Mouse (Mus musculus) heart, embryonic 16.5 days (tissue): ENCODE measurements around the gene Nkd2. TPM values are rescaled to one million over a fixed set of nuclear protein-coding genes. Genes with fewer than 3 reads are reported as not detected.

Experiments
- ATAC-seq: fragments of 200-750 bp; cut with Nextera tagmentation; replicated peaks from 2 replicates; pipeline ENCODE4 v1.8.0; 2017; ENCODE audit warnings: moderate number of reproducible peaks; ENCODE audit not compliant: insufficient read depth, low FRiP score; ENCODE audit errors: extremely low read depth
- H3K27ac ChIP-seq: fragments of 300-500 bp; sonication (generic); 2 replicates; pipeline ENCODE4 v1.5.1; 2014; ENCODE audit warnings: mild to moderate bottlenecking, low read length, control low read depth, moderate library complexity
- H3K27me3 ChIP-seq: fragments of 300-500 bp; sonication (generic); 2 replicates; pipeline ENCODE4 v1.6.1; 2014; ENCODE audit warnings: low read length, mixed read lengths; ENCODE audit not compliant: control insufficient read depth, insufficient read depth
- H3K36me3 ChIP-seq: fragments of 300-500 bp; sonication (generic); 2 replicates; pipeline ENCODE4 v1.6.1; 2014; ENCODE audit not compliant: control insufficient read depth, insufficient read depth
- H3K4me1 ChIP-seq: fragments of 300-500 bp; sonication (generic); 2 replicates; pipeline ENCODE4 v1.6.1; 2014; ENCODE audit warnings: low read length, mixed read lengths; ENCODE audit not compliant: control insufficient read depth, insufficient read depth
- H3K4me2 ChIP-seq: fragments of 300-500 bp; sonication (generic); 2 replicates; pipeline ENCODE4 v1.6.1; 2014; ENCODE audit warnings: low read depth, mild to moderate bottlenecking, control low read depth, low read length
- H3K4me3 ChIP-seq: fragments of 300-500 bp; sonication (generic); 2 replicates; pipeline ENCODE4 v1.5.1; 2014; ENCODE audit warnings: mild to moderate bottlenecking, control low read depth, low read length
- H3K9ac ChIP-seq: fragments of 300-500 bp; sonication (generic); 2 replicates; pipeline ENCODE4 v1.6.1; 2014; ENCODE audit warnings: low read length, control low read depth
- H3K9me3 ChIP-seq: fragments of 300-500 bp; sonication (generic); replicated peaks from 2 replicates; pipeline ENCODE4 v1.6.1; 2016; ENCODE audit warnings: low read length; ENCODE audit not compliant: control insufficient read depth
- WGBS: fragments of 180-500 bp; shearing (Covaris S2); extraction: QIAGEN DNeasy Blood & Tissue Kit; methylation state at CpG from one replicate; pipeline ENCODE4 v1.1.7; 2014; 5-methylcytosine and 5-hydroxymethylcytosine counted together
- polyA plus RNA-seq: library from polyadenylated mRNA; unstranded; fragments of >200 nt; fragmentation: Nextera tagmentation; extraction: Ambion mirVana; gene quantifications from 2 replicates; pipeline ENCODE4 v1.2.1, GENCODE M21; 2015

The Nkd2 gene
- polyA plus RNA-seq, 1 experiment from 2014 or later, result 3.0 TPM

- Histone ChIP-seq H3K4me1 (no peaks in the 10 kb centered on the region), H3K9ac (no peak overlapping the region), H3K27me3 (no peaks in the 10 kb centered on the region), H3K27ac (no peak overlapping the region), H3K4me3 (no peak overlapping the region), H3K36me3 (no peaks in the 10 kb centered on the region), H3K4me2 (no peak overlapping the region), H3K9me3 (no peaks in the 10 kb centered on the region)
- WGBS, result 63% methylated on average over 8 of the region's 8 CpGs
- no peak for ATAC-seq
Observed at GRCm38 (mm10) chr13:73827243-73827642, 20.2 kb downstream of the Nkd2 start.

GRCm38 (mm10) chr13:73823711-73824110 lies 23.7 kb downstream of the Nkd2 start:
- Histone ChIP-seq H3K9me3 (no peaks in the 10 kb centered on the region), H3K27me3 (no peaks in the 10 kb centered on the region), H3K27ac (no peak overlapping the region), H3K4me3 (no peak overlapping the region), H3K9ac (no peak overlapping the region), H3K4me1 (no peaks in the 10 kb centered on the region), H3K36me3 (no peaks in the 10 kb centered on the region), H3K4me2 (no peak overlapping the region)
- WGBS, result 72% methylated on average over 6 of the region's 6 CpGs
- no peak for ATAC-seq

- WGBS, result 55% methylated on average over 4 of the region's 4 CpGs
- H3K4me3 ChIP-seq, result no peak overlapping the region
- no peak; the same call in 1 of the 2 replicates for ATAC-seq
Observed at GRCm38 (mm10) chr13:73822187-73822800, 25.1 kb downstream of the Nkd2 start.

GRCm38 (mm10) chr13:73821251-73821650 lies 26.2 kb downstream of the Nkd2 start:
- WGBS, result 89% methylated on average over 7 of the region's 7 CpGs

More at GRCm38 (mm10) chr13:73822187-73822800, 25.1 kb downstream of the Nkd2 start:
- H3K9me3 ChIP-seq, result no peaks in the 10 kb centered on the region
- H3K4me1 ChIP-seq, result no peaks in the 10 kb centered on the region
- H3K36me3 ChIP-seq, result no peaks in the 10 kb centered on the region
- no peak overlapping the region for H3K27ac ChIP-seq
- no peaks in the 10 kb centered on the region for H3K27me3 ChIP-seq
- H3K4me2 ChIP-seq, result no peak overlapping the region
- H3K9ac ChIP-seq, result no peak overlapping the region

GRCm38 (mm10) chr13:73818921-73819320 lies 28.5 kb downstream of the Nkd2 start:
- H3K9me3 ChIP-seq, result no peaks in the 10 kb centered on the region
- ATAC-seq, result no peak
- peaks cover 14% of the 10 kb centered on the region for H3K36me3 ChIP-seq
- H3K9ac ChIP-seq, result no peak overlapping the region
- no peak overlapping the region for H3K27ac ChIP-seq
- H3K27me3 ChIP-seq, result no peaks in the 10 kb centered on the region
- H3K4me3 ChIP-seq, result no peak overlapping the region
- no peaks in the 10 kb centered on the region for H3K4me1 ChIP-seq
- WGBS, result 56% methylated on average over 3 of the region's 3 CpGs
- H3K4me2 ChIP-seq, result no peak overlapping the region

More at GRCm38 (mm10) chr13:73821251-73821650, 26.2 kb downstream of the Nkd2 start:
- Histone ChIP-seq H3K36me3 (no peaks in the 10 kb centered on the region), H3K9ac (no peak overlapping the region), H3K27ac (no peak overlapping the region), H3K27me3 (no peaks in the 10 kb centered on the region), H3K4me3 (no peak overlapping the region), H3K4me1 (no peaks in the 10 kb centered on the region), H3K9me3 (no peaks in the 10 kb centered on the region), H3K4me2 (no peak overlapping the region)
- no peak for ATAC-seq

- Histone ChIP-seq H3K27ac (no peak overlapping the region), H3K4me1 (no peaks in the 10 kb centered on the region), H3K4me3 (no peak overlapping the region), H3K36me3 (peaks cover 21% of the 10 kb centered on the region), H3K9me3 (no peaks in the 10 kb centered on the region), H3K27me3 (no peaks in the 10 kb centered on the region), H3K9ac (no peak overlapping the region), H3K4me2 (no peak overlapping the region)
- no peak for ATAC-seq
- 87% methylated on average over 6 of the region's 6 CpGs for WGBS
Observed at GRCm38 (mm10) chr13:73816338-73816737, 31.1 kb downstream of the Nkd2 start.

GRCm38 (mm10) chr13:73814181-73814580 lies 33.2 kb downstream of the Nkd2 start:
- 86% methylated on average over 7 of the region's 7 CpGs for WGBS
- no peak for ATAC-seq

GRCm38 (mm10) chr13:73812936-73813335 lies 34.5 kb downstream of the Nkd2 start:
- Histone ChIP-seq H3K27me3 (no peaks in the 10 kb centered on the region), H3K4me1 (no peaks in the 10 kb centered on the region), H3K4me3 (no peak overlapping the region), H3K36me3 (peaks cover 45% of the 10 kb centered on the region), H3K9ac (no peak overlapping the region), H3K4me2 (no peak overlapping the region), H3K9me3 (no peaks in the 10 kb centered on the region), H3K27ac (no peak overlapping the region)
- no peak for ATAC-seq
- WGBS, result 85% methylated on average over 3 of the region's 3 CpGs

More at GRCm38 (mm10) chr13:73814181-73814580, 33.2 kb downstream of the Nkd2 start:
- Histone ChIP-seq H3K4me3 (no peak overlapping the region), H3K9me3 (no peaks in the 10 kb centered on the region), H3K27me3 (no peaks in the 10 kb centered on the region), H3K9ac (no peak overlapping the region), H3K36me3 (peaks cover 38% of the 10 kb centered on the region), H3K4me2 (no peak overlapping the region), H3K27ac (no peak overlapping the region), H3K4me1 (no peaks in the 10 kb centered on the region)

GRCm38 (mm10) chr13:73804914-73805313 lies 42.5 kb downstream of the Nkd2 start:
- 90% methylated on average over 5 of the region's 5 CpGs for WGBS

More at GRCm38 (mm10) chr13:73804914-73805313, 42.5 kb downstream of the Nkd2 start:
- Histone ChIP-seq H3K27ac (peak overlapping the region; percentile 96), H3K4me3 (no peak overlapping the region), H3K4me2 (no peak overlapping the region), H3K9me3 (no peaks in the 10 kb centered on the region), H3K27me3 (no peaks in the 10 kb centered on the region), H3K4me1 (peaks cover 17% of the 10 kb centered on the region), H3K9ac (no peak overlapping the region), H3K36me3 (peaks cover 50% of the 10 kb centered on the region)
- ATAC-seq, result no peak
